Mouse (Mus musculus) heart, embryonic 10.5 days (tissue): ENCODE measurements around the gene Krtap10-4. TPM values are rescaled to one million over a fixed set of nuclear protein-coding genes. Genes with fewer than 3 reads are reported as not detected.
"Not testable (repeated sequence)": the region's sequence is repeated elsewhere in the genome, so short reads cannot be mapped to it uniquely, and the experiment has no call there.

Experiments used
- DNase-seq: peaks from one replicate; pipeline ENCODE4 v3.0.0-alpha.2; 2017; ENCODE audit warnings: low spot score
- H3K27ac ChIP-seq: fragments of 300-500 bp; sonication (generic); 2 replicates; pipeline ENCODE4 v1.5.1; 2016; ENCODE audit warnings: mild to moderate bottlenecking
- H3K27me3 ChIP-seq: fragments of 300-500 bp; sonication (generic); 2 replicates; pipeline ENCODE4 v1.6.1; 2016; ENCODE audit warnings: mild to moderate bottlenecking; ENCODE audit not compliant: poor library complexity, insufficient read depth, severe bottlenecking
- H3K36me3 ChIP-seq: fragments of 300-500 bp; sonication (generic); 2 replicates; pipeline ENCODE4 v1.6.1; 2016; ENCODE audit warnings: mild to moderate bottlenecking, moderate library complexity
- H3K4me1 ChIP-seq: fragments of 300-500 bp; sonication (generic); 2 replicates; pipeline ENCODE4 v1.6.1; 2016; ENCODE audit warnings: mild to moderate bottlenecking
- H3K4me3 ChIP-seq: fragments of 300-500 bp; sonication (generic); 2 replicates; pipeline ENCODE4 v1.5.1; 2016; ENCODE audit warnings: mild to moderate bottlenecking, moderate library complexity
- H3K9me3 ChIP-seq: fragments of 300-500 bp; sonication (generic); 2 replicates; pipeline ENCODE4 v1.6.1; 2016; ENCODE audit warnings: mild to moderate bottlenecking, moderate library complexity
- WGBS: fragments of 180-500 bp; shearing (Covaris S2); methylation state at CpG from one replicate; pipeline ENCODE4 v1.1.7; 2016; 5-methylcytosine and 5-hydroxymethylcytosine counted together
- polyA plus RNA-seq: library from polyadenylated mRNA; unstranded; fragments of >200 nt; fragmentation: Nextera tagmentation; extraction: Ambion mirVana; gene quantifications from 2 replicates; pipeline ENCODE4 v1.2.1, GENCODE M21; 2016

The Krtap10-4 gene
- polyA plus RNA-seq, 1 experiment from 2014 or later, result not detected

DNA sequence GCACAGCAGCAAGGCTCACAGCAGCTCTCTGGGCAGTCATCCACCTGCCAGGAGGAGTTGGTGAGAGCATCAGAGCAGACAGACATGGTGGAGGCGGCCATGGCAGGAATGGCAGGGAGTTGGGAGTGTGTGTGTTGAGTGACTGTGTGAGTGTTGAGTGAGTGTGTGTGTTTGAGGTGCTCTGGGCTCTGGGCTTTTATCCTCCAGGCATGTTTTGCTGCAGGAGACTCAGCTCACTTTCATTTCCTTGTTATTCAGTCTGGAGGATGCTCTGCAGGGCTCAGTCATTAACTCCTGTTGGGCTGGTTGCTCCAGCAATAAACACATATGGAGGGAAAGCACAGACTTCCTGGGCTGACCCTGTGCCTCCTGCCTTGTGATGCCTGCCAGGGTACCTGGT is 50.1 kb downstream of the Krtap10-4 start, which contains the start of gene Gm7138:
Gene Gm7138, minus strand, starts transcription at position 101 of the 400 bp plus-strand sequence.
- 64% methylated on average over 1 of the region's 1 CpGs for WGBS
- H3K4me3 ChIP-seq, DNase-seq, H3K9me3 ChIP-seq, H3K4me1 ChIP-seq, H3K36me3 ChIP-seq, H3K27me3 ChIP-seq, H3K27ac ChIP-seq: not testable (repeated sequence)

Other genes with a start within 250 kb of the Krtap10-4 start
- gene Pttg1ip, start 245.4 kb downstream of the Krtap10-4 start, polyA plus RNA-seq, result 94.9 and 97.0 TPM in 2 replicates
- gene Sumo3, start 221.0 kb downstream of the Krtap10-4 start, polyA plus RNA-seq, result 235 and 306 TPM in 2 replicates
- 2.1 and 2.7 TPM in 2 replicates for gene Gm49325, start 220.9 kb downstream of the Krtap10-4 start, polyA plus RNA-seq
- gene Ube2g2, start 204.8 kb downstream of the Krtap10-4 start, polyA plus RNA-seq, result 83.1 and 92.1 TPM in 2 replicates
- gene Tspear, start 140.5 kb downstream of the Krtap10-4 start, polyA plus RNA-seq, result 0.14 and 0.38 TPM in 2 replicates
- gene Gm19402, start 136.3 kb downstream of the Krtap10-4 start, polyA plus RNA-seq, result not detected in 2 replicates
- not detected in 2 replicates for gene Gm9508, start 129.9 kb downstream of the Krtap10-4 start, polyA plus RNA-seq
- gene Gm10272, start 120.5 kb downstream of the Krtap10-4 start, polyA plus RNA-seq, result not detected in 2 replicates
- gene Gm10024, start 115.6 kb downstream of the Krtap10-4 start, polyA plus RNA-seq, result not detected in 2 replicates
- gene Gm10142, start 111.3 kb downstream of the Krtap10-4 start, polyA plus RNA-seq, result not detected in 2 replicates
- gene Krtap12-1, start 106.5 kb downstream of the Krtap10-4 start, polyA plus RNA-seq, result not detected in 2 replicates
- gene Gm10100, start 100.6 kb downstream of the Krtap10-4 start, polyA plus RNA-seq, result not detected in 2 replicates
- gene Gm18596, start 84.5 kb downstream of the Krtap10-4 start, polyA plus RNA-seq, result not detected in 2 replicates
- not detected in 2 replicates for gene Gm9736, start 75.7 kb downstream of the Krtap10-4 start, polyA plus RNA-seq
- not detected in 2 replicates for gene Gm3233, start 67.4 kb downstream of the Krtap10-4 start, polyA plus RNA-seq
- gene Gm3238, start 55.8 kb downstream of the Krtap10-4 start, polyA plus RNA-seq, result not detected in 2 replicates
- not detected in 2 replicates for gene Gm7138, start 50.2 kb downstream of the Krtap10-4 start, polyA plus RNA-seq
- gene Gm3250, start 44.6 kb downstream of the Krtap10-4 start, polyA plus RNA-seq, result not detected in 2 replicates
- not detected in 2 replicates for gene Gm7137, start 38.9 kb downstream of the Krtap10-4 start, polyA plus RNA-seq
- not detected in 2 replicates for gene Gm9639, start 32.0 kb downstream of the Krtap10-4 start, polyA plus RNA-seq
- gene Gm19668, start 28.0 kb downstream of the Krtap10-4 start, polyA plus RNA-seq, result not detected in 2 replicates
- not detected in 2 replicates for gene Gm9507, start 15.3 kb downstream of the Krtap10-4 start, polyA plus RNA-seq
- not detected in 2 replicates for gene Gm2696, start 12.4 kb downstream of the Krtap10-4 start, polyA plus RNA-seq
- not detected in 2 replicates for gene Krtap10-10, start 8.9 kb upstream of the Krtap10-4 start, polyA plus RNA-seq
- gene Gm36176, start 19.7 kb upstream of the Krtap10-4 start, polyA plus RNA-seq, result not detected in 2 replicates
- gene Gm10318, start 25.8 kb upstream of the Krtap10-4 start, polyA plus RNA-seq, result not detected in 2 replicates
- gene Gm3285, start 34.9 kb upstream of the Krtap10-4 start, polyA plus RNA-seq, result not detected in 2 replicates
- 2.7 and 4.9 TPM in 2 replicates for gene Lrrc3, start 75.4 kb upstream of the Krtap10-4 start, polyA plus RNA-seq
- gene Trpm2, start 143.5 kb upstream of the Krtap10-4 start, polyA plus RNA-seq, result 0.43 TPM in 2 replicates
- gene 1810043G02Rik, start 151.4 kb upstream of the Krtap10-4 start, polyA plus RNA-seq, result 16.9 and 23.1 TPM in 2 replicates
- gene Pfkl, start 183.0 kb upstream of the Krtap10-4 start, polyA plus RNA-seq, result 264 and 274 TPM in 2 replicates
- not detected in 2 replicates for gene Dnmt3l, start 214.9 kb upstream of the Krtap10-4 start, polyA plus RNA-seq
- 0.18 and 0.45 TPM in 2 replicates for gene Aire, start 216.5 kb upstream of the Krtap10-4 start, polyA plus RNA-seq
- 1.4 and 2.1 TPM in 2 replicates for gene Icosl, start 242.2 kb upstream of the Krtap10-4 start, polyA plus RNA-seq